Mouse (Mus musculus) gastrocnemius, postnatal 10 days (tissue): ENCODE results near the gene Eda2r. TPM values are rescaled to one million over a fixed set of nuclear protein-coding genes. Genes with fewer than 3 reads are reported as not detected.

Experiments used
- DNase-seq: peaks from one replicate; pipeline ENCODE4 v3.0.0; 2021; ENCODE audit warnings: mixed read lengths
- long read RNA-seq, 2 experiments: library from polyadenylated mRNA; stranded (forward); transcript quantifications; one replicate each; pipeline ENCODE4 v2.0.0; 2021
- total RNA-seq, 2 experiments: library from RNA; stranded (reverse); gene quantifications; 2 replicates each; pipeline ENCODE4 v1.2.3; 2021

The Eda2r gene
- 10 to 100 TPM; 12.1 to 14.6 TPM for total RNA-seq
- long read RNA-seq, experiment 1, full-length matches to known transcripts: 3 of 6 reads
- long read RNA-seq, experiment 1, partial matches to known transcripts: 1 of 6 reads
- long read RNA-seq, experiment 1, other reads (novel, unspliced or antisense): 2 of 6 reads
- long read RNA-seq, experiment 2, full-length matches to known transcripts: 4 of 12 reads
- long read RNA-seq, experiment 2, partial matches to known transcripts: 5 of 12 reads
- long read RNA-seq, experiment 2, other reads (novel, unspliced or antisense): 3 of 12 reads

DNA sequence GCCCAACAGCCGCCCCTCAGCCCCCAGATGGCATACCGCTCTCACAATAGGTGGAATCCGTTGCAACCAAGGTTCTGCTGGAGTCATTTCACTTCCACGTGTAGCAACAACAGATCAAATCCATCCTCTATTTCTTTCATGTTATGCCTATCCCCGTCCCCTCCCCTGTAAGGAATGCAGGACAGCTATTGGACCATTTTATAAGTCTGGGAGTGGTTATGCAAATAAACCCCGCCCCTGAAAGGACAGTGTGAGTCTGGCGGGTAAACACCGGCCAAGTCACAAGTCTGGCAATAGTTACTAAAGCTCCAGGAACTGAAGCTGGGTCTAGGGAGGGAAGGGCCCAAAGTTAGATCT, at the start of gene Eda2r:
Gene Eda2r, minus strand, starts transcription at position 152 of the 357 bp plus-strand sequence.
- DNase-seq: peak; percentile 23

DNA sequence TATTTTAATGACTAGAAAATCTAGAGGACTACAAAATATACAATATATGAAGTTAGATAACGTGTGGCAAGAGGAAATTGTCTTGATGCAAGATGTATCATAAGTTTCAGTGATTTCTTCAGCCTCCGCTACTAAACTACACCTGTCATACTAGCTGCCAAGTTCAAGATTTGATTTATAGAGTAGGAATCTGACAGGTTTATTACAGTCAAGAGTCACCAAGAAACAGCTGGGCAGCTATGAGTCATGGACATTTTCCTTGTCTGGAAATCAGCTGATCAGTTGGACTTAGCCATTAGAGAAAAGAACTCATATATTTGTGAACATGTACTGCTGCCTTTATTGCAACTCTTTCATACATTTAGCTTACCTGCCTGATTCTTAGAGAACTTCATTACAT, 20.9 kb upstream of the Eda2r start:
- DNase-seq: no peak

DNA sequence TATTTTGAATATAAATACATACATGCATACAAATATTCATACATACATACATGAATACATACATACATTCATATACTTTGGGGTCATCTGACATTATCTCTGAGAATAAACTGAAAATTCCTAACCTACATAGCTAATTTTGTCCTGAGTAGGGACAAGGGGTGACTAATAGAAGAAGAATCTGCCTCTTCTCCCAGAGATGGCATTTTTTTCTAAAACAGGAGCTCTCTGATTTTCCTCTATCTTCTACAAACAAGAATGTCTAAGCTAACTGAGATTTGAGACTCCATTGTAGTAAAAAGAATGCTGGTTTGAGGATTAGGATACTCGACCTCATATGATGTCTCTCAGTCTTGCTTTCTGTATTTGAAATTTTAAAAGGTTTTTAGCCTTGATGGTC, 1.1 kb upstream of the Eda2r start:
- DNase-seq: no peak

DNA sequence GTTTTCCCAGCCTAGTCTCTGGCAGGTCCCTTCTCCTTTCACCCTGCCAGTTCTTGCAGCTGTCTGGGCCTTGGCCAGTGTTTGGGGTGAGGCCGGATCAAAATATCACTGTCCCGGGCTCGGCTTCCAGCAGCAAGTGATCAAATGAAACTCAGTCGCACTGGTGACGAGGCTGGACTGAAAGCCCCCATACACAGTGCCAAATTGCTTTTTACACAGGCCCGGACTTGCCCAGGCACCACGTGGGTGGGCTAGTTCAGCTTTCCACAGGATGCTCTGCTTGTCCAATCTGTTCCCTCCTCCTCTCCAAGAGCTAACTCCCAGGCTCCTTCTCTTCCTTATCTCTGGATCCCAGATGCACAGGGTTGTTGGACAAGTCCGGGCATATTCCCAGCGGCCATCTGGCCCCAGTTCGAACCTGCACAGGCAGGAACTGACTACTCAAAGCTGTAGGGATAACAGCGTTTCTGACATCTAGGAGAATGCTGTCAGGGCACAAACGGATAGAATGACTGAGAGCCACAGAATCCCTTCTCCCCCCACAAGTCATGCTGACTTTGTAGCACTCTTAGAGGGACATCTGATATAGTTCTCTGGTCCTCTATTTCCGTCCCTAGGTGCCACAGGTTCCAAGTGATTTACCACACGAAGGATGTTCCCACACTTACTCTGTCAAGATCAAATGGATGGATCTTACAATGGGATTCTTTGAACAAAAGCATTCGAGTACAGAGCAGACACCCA, 523 bp downstream of the Eda2r start:
- peak; percentile 79 for DNase-seq

DNA sequence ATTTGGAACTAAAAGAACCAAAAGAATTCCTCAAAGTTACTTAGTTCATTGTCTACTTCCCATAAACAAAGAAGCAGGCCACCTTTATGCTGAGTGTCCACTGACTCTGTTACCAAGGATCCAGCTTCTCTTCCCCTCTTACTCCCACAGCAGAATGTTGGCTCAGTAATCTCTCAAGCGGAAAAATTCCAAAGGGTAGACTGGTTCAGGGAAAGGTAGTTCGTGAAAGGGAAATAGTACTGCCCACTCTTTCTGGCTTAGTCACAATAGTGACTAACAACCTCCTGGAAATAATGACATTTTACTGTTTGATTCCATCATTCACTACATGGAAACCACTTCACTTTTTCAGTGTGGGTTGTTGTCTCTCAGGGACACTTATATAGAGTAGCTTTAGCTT, 4.2 kb downstream of the Eda2r start:
- DNase-seq: no peak

DNA sequence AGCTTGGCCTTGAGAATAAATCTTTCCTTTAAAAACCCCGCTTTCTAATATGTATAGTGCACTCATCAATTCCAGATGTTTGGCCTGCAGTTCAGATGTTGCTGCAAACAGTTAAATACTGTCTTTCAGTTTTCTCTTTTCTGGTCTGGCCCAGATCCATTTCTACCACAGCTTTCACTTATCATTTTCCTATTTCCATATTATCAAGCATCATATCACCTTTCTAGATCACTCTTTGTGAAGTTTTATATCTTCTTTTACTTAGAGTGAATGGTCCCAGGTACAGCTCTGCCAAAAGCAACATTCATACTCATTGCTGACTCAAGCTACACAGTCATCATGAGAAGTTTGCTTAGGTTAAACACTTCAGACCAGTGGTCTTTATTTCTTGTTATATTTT, 7.8 kb downstream of the Eda2r start:
- no peak for DNase-seq

DNA sequence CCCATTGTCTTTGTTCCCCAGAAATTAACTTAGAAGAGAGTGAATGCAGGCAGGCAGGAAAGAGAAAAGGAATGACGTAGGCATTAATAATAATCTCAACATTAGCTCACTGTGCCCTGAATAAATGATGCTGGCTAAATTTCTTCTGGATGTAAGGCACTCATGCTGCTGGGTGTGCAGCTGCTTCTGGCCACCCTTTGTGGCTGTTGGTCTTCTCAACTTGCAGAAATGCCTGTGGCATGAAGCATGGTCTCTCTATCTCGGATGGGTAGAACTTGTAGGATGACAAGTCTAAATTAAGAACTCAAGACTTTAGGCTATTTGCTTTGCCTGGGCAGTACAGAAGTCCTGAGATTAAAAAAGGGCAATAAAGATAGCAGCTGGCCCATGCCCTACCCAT, 8.3 kb downstream of the Eda2r start:
- DNase-seq: no peak

DNA sequence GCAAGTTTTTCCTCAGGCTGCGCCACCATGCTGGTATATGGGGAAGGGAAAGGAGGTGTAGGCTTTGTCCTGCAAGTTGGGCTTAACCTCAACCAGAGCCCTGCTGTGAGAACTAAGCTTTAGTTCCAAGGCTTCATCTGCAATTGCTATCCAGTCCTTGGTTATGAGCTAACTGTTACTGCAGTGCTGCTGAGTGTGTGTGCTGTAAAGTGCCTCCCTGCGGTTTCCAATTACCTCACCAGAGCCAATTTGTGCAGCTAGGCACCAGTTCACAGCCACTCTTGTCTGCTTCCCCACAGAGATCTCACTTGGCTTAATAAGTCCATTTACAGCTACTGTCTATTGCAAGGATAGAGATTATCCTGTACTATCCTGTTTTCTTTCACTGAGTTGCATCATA, 16.1 kb downstream of the Eda2r start:
- DNase-seq: no peak

DNA sequence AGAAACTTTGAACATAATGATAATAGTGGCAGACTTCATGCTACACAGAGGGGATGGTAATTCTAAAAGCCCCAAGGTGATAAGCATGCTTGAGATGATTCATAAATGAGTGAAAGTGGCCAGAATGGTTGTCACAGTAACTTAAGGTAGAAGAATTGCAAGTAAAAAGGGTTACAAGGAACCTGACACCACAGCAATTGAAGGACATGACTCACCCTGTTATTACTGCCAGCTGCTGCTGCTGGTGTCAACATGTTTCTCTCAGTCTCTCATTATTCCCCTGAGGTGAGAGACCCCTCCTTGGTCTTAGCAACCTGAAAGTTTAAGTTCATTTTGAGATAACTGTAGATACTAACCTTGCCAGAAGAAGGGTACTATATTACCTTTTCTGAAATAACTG, 49.1 kb downstream of the Eda2r start:
- no peak for DNase-seq
